Mouse (Mus musculus): ENCODE measurements around the gene Fam185a. TPM values are rescaled to one million over a fixed set of nuclear protein-coding genes. Genes with fewer than 3 reads are reported as not detected.

Fam185a gene
- polyA plus RNA-seq, 1 experiment from 2014 or later, result 5.0 TPM

GRCm38 (mm10) chr5:21528068-21528842 is 103.5 kb downstream of the Fam185a start:
- H3K4me2 ChIP-seq (replicated peaks), result no peak overlapping the region
- ATAC-seq, result no peak
- no peak overlapping the region for H3K27ac ChIP-seq
- peaks cover 11% of the 10 kb centered on the region; the same call in 1 of the 2 replicates for H3K4me1 ChIP-seq (replicated peaks)
- no peaks in the 10 kb centered on the region for H3K27me3 ChIP-seq
- H3K9me3 ChIP-seq, result no peaks in the 10 kb centered on the region
- WGBS, result 92% methylated on average over 15 of the region's 15 CpGs
- no peak overlapping the region for H3K4me3 ChIP-seq (replicated peaks)
- H3K36me3 ChIP-seq, result no peaks in the 10 kb centered on the region
- H3K9ac ChIP-seq (replicated peaks), result no peak overlapping the region

- Histone ChIP-seq H3K9me3 (no peaks in the 10 kb centered on the region), H3K4me1 (replicated peaks) (peaks cover 11% of the 10 kb centered on the region; the same call in 1 of the 2 replicates), H3K9ac (replicated peaks) (no peak overlapping the region), H3K4me3 (replicated peaks) (no peak overlapping the region), H3K36me3 (no peaks in the 10 kb centered on the region), H3K4me2 (replicated peaks) (no peak overlapping the region), H3K27ac (no peak overlapping the region), H3K27me3 (no peaks in the 10 kb centered on the region)
- no peak for ATAC-seq
- 92% methylated on average over 8 of the region's 8 CpGs for WGBS
Measured at GRCm38 (mm10) chr5:21529110-21529720, 104.5 kb downstream of the Fam185a start.

Other genes with a start within 250 kb of the Fam185a start
- gene Gsap, start 238.7 kb upstream of the Fam185a start, polyA plus RNA-seq (2015; fragmentation: Nextera tagmentation; extraction: Ambion mirVana), result 4.7 and 6.4 TPM in 2 replicates
- gene Fgl2, start 52.3 kb upstream of the Fam185a start, polyA plus RNA-seq (2015; fragmentation: Nextera tagmentation; extraction: Ambion mirVana), result 1.2 and 2.3 TPM in 2 replicates
- gene Ccdc146, start 281 bp upstream of the Fam185a start, polyA plus RNA-seq (2015; fragmentation: Nextera tagmentation; extraction: Ambion mirVana), result 0.22 and 0.62 TPM in 2 replicates
- gene Lrrc17, start 118.6 kb downstream of the Fam185a start, polyA plus RNA-seq (2015; fragmentation: Nextera tagmentation; extraction: Ambion mirVana), result 7.3 and 9.2 TPM in 2 replicates
- 0.30 and 0.50 TPM in 2 replicates for gene Fbxl13, start 220.7 kb downstream of the Fam185a start, polyA plus RNA-seq (2015; fragmentation: Nextera tagmentation; extraction: Ambion mirVana)
- 80.8 and 82.1 TPM in 2 replicates for gene Armc10, start 220.9 kb downstream of the Fam185a start, polyA plus RNA-seq (2015; fragmentation: Nextera tagmentation; extraction: Ambion mirVana)